Mouse (Mus musculus) T-helper 1 cell (primary cell): ENCODE measurements around the gene Olfr284.

Source experiments
- in situ Hi-C: fragments of 300-600 bp; cut with MboI, MseI; formaldehyde crosslinking; loops from one replicate; pipeline ENCODE4 v1.15.1; 2025; ENCODE audit warnings: high pct_unique_total_duplicates

Olfr284 gene

DNA sequence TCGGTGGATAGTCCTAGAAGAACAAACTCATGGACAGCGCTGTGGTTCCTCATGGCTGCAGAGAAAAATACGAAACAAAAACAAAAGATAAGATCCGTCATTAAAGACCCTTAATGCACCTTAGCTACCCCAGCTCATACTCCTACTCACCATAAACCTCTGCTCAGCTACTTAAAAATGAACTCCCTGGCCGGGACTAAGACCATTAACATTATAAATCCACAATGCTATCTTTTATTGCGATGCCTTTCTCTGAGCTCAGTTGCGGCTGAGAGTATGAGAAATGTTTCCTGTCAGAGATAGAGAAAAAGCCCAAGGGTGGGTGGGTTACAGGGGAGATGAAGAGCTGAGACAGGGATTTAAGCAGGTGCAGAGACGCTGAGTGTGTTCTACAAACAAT lies at the start of gene Olfr284:
Gene Olfr284, minus strand, starts transcription at position 101 of the 400 bp plus-strand sequence.
- in situ Hi-C loops: no loop called here

DNA sequence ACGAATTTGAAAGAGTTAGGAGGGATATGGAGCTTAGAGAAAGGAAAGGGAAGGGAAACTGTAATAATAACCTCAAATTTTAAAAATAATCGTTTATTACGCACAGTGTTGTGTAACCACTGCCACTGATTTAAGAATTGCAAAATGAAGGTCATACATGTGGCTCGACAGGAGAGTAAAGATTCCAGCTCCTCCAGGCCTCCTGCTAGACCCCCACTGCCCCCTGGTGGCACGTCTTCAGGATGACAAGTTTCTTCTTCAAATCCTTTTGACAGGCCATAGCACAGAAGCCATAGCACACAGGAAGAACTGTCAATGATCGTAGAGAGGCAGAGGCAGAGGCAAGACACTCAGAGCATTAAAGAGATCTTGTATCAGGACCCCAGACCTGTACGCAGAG lies 49.0 kb upstream of the Olfr284 start:
- in situ Hi-C loops: no loop called here

GRCm38 (mm10) chr15:98387621-98388020 lies 46.8 kb upstream of the Olfr284 start:
- in situ Hi-C loops: no loop called here

DNA sequence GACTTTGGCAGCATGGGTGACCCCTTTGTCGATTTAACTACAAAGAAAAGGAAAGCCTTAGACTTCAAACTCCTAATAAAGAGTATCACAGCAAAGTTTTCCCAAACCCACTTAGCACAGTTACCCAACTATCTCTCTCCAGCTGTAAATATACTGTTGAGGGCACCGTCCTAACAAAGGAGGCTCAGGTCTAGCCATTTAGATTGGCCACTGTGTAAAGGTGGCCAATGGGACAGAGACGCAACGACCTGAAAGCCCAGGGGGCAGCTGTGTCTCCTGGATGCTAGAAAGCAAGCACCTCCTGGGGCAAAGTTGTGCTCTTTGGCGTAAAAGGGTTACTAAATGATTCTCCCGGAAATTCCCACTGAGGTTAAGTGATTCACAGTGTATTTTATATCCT lies 40.1 kb upstream of the Olfr284 start, which contains the start of gene Olfr283:
Gene Olfr283, minus strand, starts transcription at position 101 of the 400 bp plus-strand sequence.
- in situ Hi-C loops: no loop called here

- in situ Hi-C loops: no loop called here
Measured at GRCm38 (mm10) chr15:98378209-98378608, 37.4 kb upstream of the Olfr284 start.

- in situ Hi-C loops: no loop called here
Measured at GRCm38 (mm10) chr15:98317177-98317724, 23.5 kb downstream of the Olfr284 start, which contains the start of gene Olfr285. TSS of gene Olfr285 (minus strand) at chr15:98317353.

DNA sequence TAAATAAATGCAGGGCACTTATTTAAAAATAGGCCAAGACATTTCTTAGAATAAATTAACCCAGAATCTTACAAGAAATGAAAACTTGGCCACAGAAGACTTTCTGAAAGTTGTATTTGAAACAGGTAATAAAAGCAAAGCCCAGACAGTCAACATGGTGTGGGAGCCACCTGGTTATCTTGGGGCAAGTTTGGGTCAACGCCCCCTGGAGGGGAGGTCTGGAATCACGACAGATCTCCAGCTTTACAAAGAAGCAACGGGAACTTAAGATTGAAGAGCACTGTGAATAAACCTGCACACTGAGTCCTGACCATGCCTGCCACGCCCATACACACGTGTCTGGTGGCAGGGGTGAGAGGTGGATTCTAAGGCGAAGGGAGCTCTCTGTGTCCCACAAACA lies 25.1 kb downstream of the Olfr284 start:
- in situ Hi-C loops: no loop called here

- in situ Hi-C loops: no loop called here
Measured at GRCm38 (mm10) chr15:98295628-98296551, 44.9 kb downstream of the Olfr284 start, which contains the start of gene Zfp641. TSS of gene Zfp641 (minus strand) at chr15:98296161.

- in situ Hi-C loops: no loop called here
Measured at GRCm38 (mm10) chr15:98293651-98294050, 47.1 kb downstream of the Olfr284 start.
